ENCODE assay signal across 8 mouse cellular contexts in the genomic region with DNA sequence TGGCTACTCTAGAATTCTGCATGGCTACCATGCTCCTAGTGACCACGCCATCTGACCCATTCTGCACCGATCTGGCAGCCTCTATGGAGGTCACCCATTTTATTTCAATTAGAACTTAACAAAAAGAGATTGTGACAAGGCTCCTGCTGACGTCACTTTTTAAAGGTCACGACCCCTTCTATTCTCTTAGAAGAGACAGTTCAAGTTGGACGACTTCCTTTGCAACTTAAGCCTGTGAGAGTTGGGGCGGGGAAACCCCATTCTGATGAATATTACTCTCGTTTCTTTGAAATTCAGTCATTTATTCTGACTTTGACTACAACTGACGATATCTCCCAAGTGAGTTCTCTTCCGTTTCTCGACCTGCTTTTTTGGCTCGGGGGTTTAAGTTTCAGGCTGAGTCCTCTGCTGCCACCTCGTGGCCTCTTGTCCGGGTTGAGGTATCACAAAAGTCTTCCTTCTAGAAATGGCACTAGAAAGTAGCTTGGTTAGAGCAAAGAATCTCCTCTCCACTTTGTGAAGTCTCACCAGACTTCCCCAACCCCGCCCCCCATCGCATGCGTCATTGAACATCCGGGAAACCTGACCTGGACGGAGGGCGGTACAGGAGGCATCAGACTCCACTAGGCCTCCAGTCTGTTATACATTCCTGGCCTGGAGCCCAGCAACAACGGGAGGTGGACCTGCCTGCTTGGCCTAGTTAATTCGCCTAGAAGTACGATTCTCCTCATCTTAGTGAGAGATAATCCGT. TPM values are rescaled to one million over a fixed set of nuclear protein-coding genes. Genes with fewer than 3 reads are reported as not detected.
DNase-seq lines count a peak whose midpoint lies in the region; ATAC-seq and TF ChIP-seq lines count a peak whose summit lies in the region.

No protein-coding gene starts in this region.

- no peaks in the 10 kb centered on the region for H3K27me3 ChIP-seq in G1E (ENCODE audit: insufficient read depth, low read length)
- no peaks in the 10 kb centered on the region for H3K27me3 ChIP-seq in forebrain, embryonic 16.5 days (replicated peaks; ENCODE audit: control insufficient read depth, insufficient read depth, low read length)
- no peaks in the 10 kb centered on the region for H3K27me3 ChIP-seq in lung, embryonic 16.5 days (ENCODE audit: control insufficient read depth, insufficient read depth, low read depth, low read length)

- H3K4me2 ChIP-seq in forebrain, embryonic 16.5 days (ENCODE audit: low read length), result peak overlapping the region; percentile 55
- H3K4me2 ChIP-seq in lung, embryonic 16.5 days (ENCODE audit: low read depth, low read length), result peak overlapping the region; percentile 82

- WGBS in forebrain, embryonic 16.5 days, result 3% methylated on average over 23 of the region's 23 CpGs
- WGBS in lung, embryonic 16.5 days, result 3% methylated on average over 23 of the region's 23 CpGs

- H3K4me3 ChIP-seq in G1E (ENCODE audit: low read depth, low read length), result peak overlapping the region; percentile 71
- H3K4me3 ChIP-seq in forebrain, embryonic 16.5 days (replicated peaks; ENCODE audit: low read length), result peak overlapping the region; percentile 21; the same call in 1 of the 2 replicates
- peak overlapping the region; percentile 37 for H3K4me3 ChIP-seq in layer of hippocampus, adult 2 months
- H3K4me3 ChIP-seq in lung, embryonic 16.5 days (ENCODE audit: low read length), result peak overlapping the region; percentile 47

- ATAC-seq in G1E (ENCODE audit: extremely low read depth, insufficient number of reproducible peaks, low FRiP score, poor library complexity, severe bottlenecking), result peak; percentile 50
- ATAC-seq in forebrain, embryonic 16.5 days, result no peak
- peak; percentile 39 for ATAC-seq in lung, embryonic 16.5 days (ENCODE audit: low read depth)

- peak overlapping the region; percentile 42; the same call in 1 of the 2 replicates for H3K27ac ChIP-seq in forebrain, embryonic 16.5 days (ENCODE audit: low read length)
- peak overlapping the region; percentile 68 for H3K27ac ChIP-seq in layer of hippocampus, adult 2 months
- H3K27ac ChIP-seq in lung, embryonic 16.5 days (ENCODE audit: low read length), result peak overlapping the region; percentile 89

- H3K9ac ChIP-seq in forebrain, embryonic 16.5 days (replicated peaks; ENCODE audit: low read depth, low read length), result peak overlapping the region; percentile 26
- H3K9ac ChIP-seq in lung, embryonic 16.5 days (ENCODE audit: low read length), result peak overlapping the region; percentile 67

- peak; percentile 28; the same call in 1 of the 2 replicates for TF ChIP-seq CTCF in G1E (IDR thresholded peaks at IDR 0.05; ENCODE audit: low read depth, low read length)
- peak; percentile 87 for TF ChIP-seq CTCF in layer of hippocampus, adult 2 months (conservative IDR thresholded peaks at IDR 0.05)

- DNase-seq in G1E (ENCODE audit: low spot score), result peak; percentile 70
- DNase-seq in cerebellum, adult 18-20 months, result peak; percentile 89 to 90
- peak; percentile 86 to 88 for DNase-seq in heart, postnatal 36 days
- DNase-seq in layer of hippocampus, adult 2 months (ENCODE audit: low spot score in 2 of 2), result peak; percentile 72 to 83
- peak; percentile 80 for DNase-seq in ovary, adult 18-20 months (ENCODE audit: low spot score)
- peak; percentile 94 for DNase-seq in thymus, postnatal 0 days (ENCODE audit: low spot score)

- peaks cover 56% of the 10 kb centered on the region for H3K4me1 ChIP-seq in G1E (ENCODE audit: insufficient read depth, low read depth, low read length)
- peaks cover 20% of the 10 kb centered on the region for H3K4me1 ChIP-seq in forebrain, embryonic 16.5 days (replicated peaks; ENCODE audit: control insufficient read depth, insufficient read depth, low read length)
- H3K4me1 ChIP-seq in lung, embryonic 16.5 days (replicated peaks; ENCODE audit: control insufficient read depth, insufficient read depth, low read length), result peaks cover 28% of the 10 kb centered on the region

- H3K9me3 ChIP-seq in G1E (replicated peaks), result no peaks in the 10 kb centered on the region
- no peaks in the 10 kb centered on the region for H3K9me3 ChIP-seq in forebrain, embryonic 16.5 days (ENCODE audit: control insufficient read depth, low read length)
- no peaks in the 10 kb centered on the region for H3K9me3 ChIP-seq in lung, embryonic 16.5 days (ENCODE audit: control insufficient read depth, low read length)

- peaks cover 10% of the 10 kb centered on the region for H3K36me3 ChIP-seq in G1E (replicated peaks)
- no peaks in the 10 kb centered on the region for H3K36me3 ChIP-seq in forebrain, embryonic 16.5 days (ENCODE audit: control insufficient read depth, insufficient read depth)
- H3K36me3 ChIP-seq in lung, embryonic 16.5 days (ENCODE audit: control insufficient read depth, insufficient read depth, low read length), result no peaks in the 10 kb centered on the region

- intact Hi-C loops in heart, postnatal 36 days (cut with DNase I), result loop anchor here (2.0 to 5.0 kb wide), 3 partner anchors 14 to 174 kb away; partner anchors contain the start of genes Arhgef40 and Supt16

RNA-seq across cellular contexts. Expression of gene Zfp219, which starts 2.4 kb away (rescaled TPM):
- total RNA-seq in G1E (2014; fragmentation: Nextera tagmentation) (28.1 and 29.6 TPM in 2 replicates), G1E (2017) (16.4 and 16.9 TPM in 2 replicates)
- 83.1 and 97.0 TPM in 2 replicates for polyA plus RNA-seq in G1E (2012)
- 28.6 and 32.2 TPM in 2 replicates for polyA plus RNA-seq in forebrain, embryonic 16.5 days (2015; fragmentation: Nextera tagmentation; extraction: Ambion mirVana)
- 10 to 100 TPM; 27.8 to 31.7 TPM for total RNA-seq in heart, postnatal 36 days (2021)
- 10 to 100 TPM; 46.5 to 46.8 TPM for total RNA-seq in layer of hippocampus, adult 2 months (2021)
- 20.1 and 20.8 TPM in 2 replicates for polyA plus RNA-seq in lung, embryonic 16.5 days (2015; fragmentation: Nextera tagmentation; extraction: Ambion mirVana)
- 40.7 and 44.5 TPM in 2 replicates for polyA plus RNA-seq in thymus, postnatal 0 days (2015; fragmentation: Nextera tagmentation; extraction: Ambion mirVana)

RNA-seq across cellular contexts. Expression of gene Tmem253, which starts 7.4 kb away (rescaled TPM):
- total RNA-seq in G1E (2014; fragmentation: Nextera tagmentation), result 0.58 and 2.5 TPM in 2 replicates
- 0.12 and 0.27 TPM in 2 replicates for total RNA-seq in G1E (2017)
- 0.19 and 0.29 TPM in 2 replicates for polyA plus RNA-seq in G1E (2012)
- polyA plus RNA-seq in forebrain, embryonic 16.5 days (2015; fragmentation: Nextera tagmentation; extraction: Ambion mirVana), result 0.67 and 0.81 TPM in 2 replicates
- 1 to 10 TPM; 2.1 to 2.3 TPM for total RNA-seq in heart, postnatal 36 days (2021)
- 1 to 10 TPM in 1 of 2 experiments, under 1 TPM in 1; 0.34 to 1.4 TPM for total RNA-seq in layer of hippocampus, adult 2 months (2021)
- polyA plus RNA-seq in lung, embryonic 16.5 days (2015; fragmentation: Nextera tagmentation; extraction: Ambion mirVana), result 0.21 and 0.34 TPM in 2 replicates
- polyA plus RNA-seq in thymus, postnatal 0 days (2015; fragmentation: Nextera tagmentation; extraction: Ambion mirVana), result 0.90 and 1.5 TPM in 2 replicates

RNA-seq across cellular contexts. Expression of gene Olfr221, which starts 19.4 kb away (rescaled TPM):
- not detected in 2 replicates for total RNA-seq in G1E (2014; fragmentation: Nextera tagmentation)
- total RNA-seq in G1E (2017), result 0.16 and 0.23 TPM in 2 replicates
- not detected in 2 replicates for polyA plus RNA-seq in G1E (2012)
- polyA plus RNA-seq in forebrain, embryonic 16.5 days (2015; fragmentation: Nextera tagmentation; extraction: Ambion mirVana), result not detected in 2 replicates
- not detected for total RNA-seq in heart, postnatal 36 days (2021)
- total RNA-seq in layer of hippocampus, adult 2 months (2021), result not detected
- polyA plus RNA-seq in lung, embryonic 16.5 days (2015; fragmentation: Nextera tagmentation; extraction: Ambion mirVana), result not detected in 2 replicates
- not detected in 2 replicates for polyA plus RNA-seq in thymus, postnatal 0 days (2015; fragmentation: Nextera tagmentation; extraction: Ambion mirVana)

RNA-seq across cellular contexts. Expression of gene Arhgef40, which starts 38.4 kb away (rescaled TPM):
- total RNA-seq in G1E (2014; fragmentation: Nextera tagmentation) (33.9 and 37.5 TPM in 2 replicates), G1E (2017) (3.1 and 3.4 TPM in 2 replicates)
- 30.3 and 32.2 TPM in 2 replicates for polyA plus RNA-seq in G1E (2012)
- 58.5 and 70.4 TPM in 2 replicates for polyA plus RNA-seq in forebrain, embryonic 16.5 days (2015; fragmentation: Nextera tagmentation; extraction: Ambion mirVana)
- 10 to 100 TPM; 30.3 to 34.7 TPM for total RNA-seq in heart, postnatal 36 days (2021)
- 10 to 100 TPM; 27.9 to 32.2 TPM for total RNA-seq in layer of hippocampus, adult 2 months (2021)
- 95.0 and 98.4 TPM in 2 replicates for polyA plus RNA-seq in lung, embryonic 16.5 days (2015; fragmentation: Nextera tagmentation; extraction: Ambion mirVana)
- polyA plus RNA-seq in thymus, postnatal 0 days (2015; fragmentation: Nextera tagmentation; extraction: Ambion mirVana), result 26.9 and 27.0 TPM in 2 replicates

Comparison
In these comparisons a context has a peak if more than half of its experiments do, and no peak if none do; other contexts are left out.
1. H3K4me3 ChIP-seq: peak in every context shown above with its lines; median percentile 71 in G1E; 47 in lung, embryonic 16.5 days; 37 in layer of hippocampus, adult 2 months; 21 in forebrain, embryonic 16.5 days.